Mouse (Mus musculus) embryo, embryonic 10 days (tissue): Measurements from ENCODE around the gene Plekhn1.

Experiments used
- DNase-seq: peaks from one replicate; pipeline ENCODE4 v3.0.0-alpha.2; 2015; ENCODE audit warnings: low spot score

The Plekhn1 gene

GRCm38 (mm10) chr4:156234701-156235213, at the start of gene Plekhn1:
Gene Plekhn1 (minus strand): TSS chr4:156234857.
- DNase-seq = peak; percentile 87

GRCm38 (mm10) chr4:156255078-156255839, 20.6 kb upstream of the Plekhn1 start, which contains the start of gene Samd11:
Gene Samd11 (minus strand): TSS chr4:156255657.
- DNase-seq = no peak

GRCm38 (mm10) chr4:156254361-156255077, 19.9 kb upstream of the Plekhn1 start:
- DNase-seq = no peak

DNA sequence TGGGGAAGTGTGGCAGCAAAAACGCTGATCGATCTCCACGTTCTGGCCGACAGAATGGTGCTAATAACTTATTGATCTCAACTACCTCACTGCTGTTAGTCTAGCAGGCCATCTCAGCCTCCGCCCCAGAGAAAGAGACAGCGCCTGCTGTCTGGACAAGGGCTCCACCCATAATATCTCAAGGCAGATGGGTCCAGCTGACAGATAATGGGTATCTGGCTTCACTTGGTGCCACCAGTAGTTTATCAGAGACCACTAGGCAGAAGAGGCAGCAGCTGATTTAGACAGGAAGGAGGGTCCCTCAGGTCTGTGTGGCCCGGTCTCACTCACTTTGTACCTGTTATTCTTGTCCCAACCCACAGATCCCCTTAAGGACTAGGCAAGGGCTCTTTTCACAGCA, 18.4 kb upstream of the Plekhn1 start:
- no peak for DNase-seq

- DNase-seq = no peak
Observed at GRCm38 (mm10) chr4:156252619-156253018, 18.0 kb upstream of the Plekhn1 start.

DNA sequence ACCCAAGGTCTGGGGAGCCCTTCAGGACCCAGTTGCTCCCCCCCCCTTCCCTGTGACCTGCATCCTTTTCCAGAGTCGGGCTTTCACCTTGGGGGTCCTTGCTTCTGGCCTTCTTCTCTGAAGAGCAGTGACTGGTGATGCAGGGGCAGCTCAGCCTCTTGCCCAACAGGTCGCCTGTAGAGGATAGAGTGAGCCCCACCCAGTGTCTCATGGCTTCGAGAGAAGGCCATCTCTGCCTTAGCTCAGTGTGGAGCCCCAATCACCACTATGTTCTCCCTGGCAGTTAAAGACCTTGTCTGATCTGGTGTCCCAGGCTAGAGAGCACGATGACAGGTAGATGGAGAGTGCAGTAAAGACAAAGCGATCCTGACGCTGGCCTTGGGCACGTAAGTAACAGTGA, 17.5 kb upstream of the Plekhn1 start:
- no peak for DNase-seq

DNA sequence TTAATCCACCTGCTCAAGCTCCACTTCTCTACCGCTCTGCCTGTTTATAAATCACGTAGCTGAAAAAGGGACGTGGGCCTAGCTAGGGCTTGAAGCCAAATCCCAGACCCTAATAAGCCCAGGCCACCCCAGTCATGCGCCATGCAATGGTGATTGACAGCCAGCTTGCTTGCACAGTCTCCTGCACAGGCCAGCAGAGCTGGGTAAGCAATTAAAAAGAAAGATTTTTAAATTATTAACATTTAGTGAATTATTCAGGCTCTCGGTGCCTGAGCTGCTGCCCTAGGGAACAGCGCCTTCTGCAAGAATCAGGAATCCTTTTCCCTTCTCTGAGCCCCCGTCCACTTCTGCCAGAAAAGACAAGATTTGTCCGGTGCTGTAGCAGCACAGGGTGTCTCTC, 16.4 kb upstream of the Plekhn1 start:
- no peak for DNase-seq

DNA sequence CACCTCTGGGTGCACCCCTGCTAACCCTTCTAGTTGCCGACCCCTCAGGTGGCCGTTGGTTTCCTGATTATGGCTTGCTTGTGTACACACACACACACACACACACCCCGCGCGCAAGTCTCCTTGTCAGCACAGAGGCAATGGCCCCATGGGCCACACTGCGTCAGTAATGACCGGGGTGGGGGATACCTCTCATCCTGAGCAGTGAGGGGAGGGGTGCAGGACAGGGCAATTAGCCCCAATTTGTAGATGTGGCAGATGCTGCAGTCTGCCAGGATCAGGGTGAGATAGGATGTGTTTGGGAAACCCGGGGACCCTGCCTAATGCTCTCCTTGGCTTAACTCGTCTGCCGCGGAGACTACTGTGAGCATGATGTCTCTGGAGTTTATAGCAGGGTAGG, 14.9 kb upstream of the Plekhn1 start:
- no peak for DNase-seq

- DNase-seq = peak; percentile 75
Observed at GRCm38 (mm10) chr4:156236651-156237447, 2.2 kb upstream of the Plekhn1 start.

GRCm38 (mm10) chr4:156235808-156236533, 1.3 kb upstream of the Plekhn1 start, which contains the start of gene Noc2l:
Gene Noc2l (plus strand): TSS chr4:156236010.
- peak; percentile 95 for DNase-seq

DNA sequence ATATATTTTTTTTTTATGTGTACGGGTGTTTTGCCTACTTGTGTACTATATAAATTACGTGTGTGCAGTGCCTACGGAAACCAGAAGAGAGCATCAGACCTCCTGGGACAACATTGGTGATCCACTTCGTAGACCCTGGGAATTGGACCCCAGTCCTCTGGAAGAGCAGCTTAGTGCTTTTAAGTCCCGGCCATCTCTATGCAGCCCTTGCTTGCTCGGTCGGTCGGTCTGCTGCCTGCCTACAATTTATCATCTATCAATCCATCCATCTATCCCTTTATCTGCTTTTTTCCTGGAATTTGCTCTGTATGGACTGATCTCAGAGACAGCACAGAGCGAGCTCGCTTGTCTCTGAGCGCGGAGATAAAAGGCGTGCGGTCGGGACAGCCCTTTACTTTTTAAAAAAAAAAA, 708 bp upstream of the Plekhn1 start:
- peak; percentile 72 for DNase-seq

DNA sequence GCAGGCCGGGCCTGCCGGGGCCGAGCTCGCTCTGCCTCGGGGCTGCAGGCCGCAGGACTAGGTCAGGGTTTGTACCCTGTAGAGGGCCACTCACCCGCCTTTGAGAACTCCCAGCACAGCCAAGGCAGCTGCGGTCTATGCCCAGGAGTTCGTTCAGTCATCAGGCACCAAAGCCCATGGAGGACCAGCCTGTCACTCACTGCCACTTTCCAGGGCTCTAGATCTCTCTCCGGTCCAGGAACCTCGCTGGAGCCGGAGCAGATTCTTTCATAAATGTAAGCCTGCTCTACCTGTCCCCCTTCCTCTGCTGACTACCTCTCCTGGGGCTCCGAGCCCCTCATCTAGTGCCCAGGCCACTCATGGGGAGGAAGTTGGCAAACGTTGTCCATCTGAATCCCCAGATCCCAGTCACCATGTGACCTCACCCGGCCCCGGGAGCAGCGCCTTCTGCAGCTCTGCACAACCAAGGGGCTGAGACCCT, 596 bp downstream of the Plekhn1 start:
- peak; percentile 65 for DNase-seq

- peak; percentile 15 for DNase-seq
Observed at GRCm38 (mm10) chr4:156228393-156229024, 6.1 kb downstream of the Plekhn1 start.

DNA sequence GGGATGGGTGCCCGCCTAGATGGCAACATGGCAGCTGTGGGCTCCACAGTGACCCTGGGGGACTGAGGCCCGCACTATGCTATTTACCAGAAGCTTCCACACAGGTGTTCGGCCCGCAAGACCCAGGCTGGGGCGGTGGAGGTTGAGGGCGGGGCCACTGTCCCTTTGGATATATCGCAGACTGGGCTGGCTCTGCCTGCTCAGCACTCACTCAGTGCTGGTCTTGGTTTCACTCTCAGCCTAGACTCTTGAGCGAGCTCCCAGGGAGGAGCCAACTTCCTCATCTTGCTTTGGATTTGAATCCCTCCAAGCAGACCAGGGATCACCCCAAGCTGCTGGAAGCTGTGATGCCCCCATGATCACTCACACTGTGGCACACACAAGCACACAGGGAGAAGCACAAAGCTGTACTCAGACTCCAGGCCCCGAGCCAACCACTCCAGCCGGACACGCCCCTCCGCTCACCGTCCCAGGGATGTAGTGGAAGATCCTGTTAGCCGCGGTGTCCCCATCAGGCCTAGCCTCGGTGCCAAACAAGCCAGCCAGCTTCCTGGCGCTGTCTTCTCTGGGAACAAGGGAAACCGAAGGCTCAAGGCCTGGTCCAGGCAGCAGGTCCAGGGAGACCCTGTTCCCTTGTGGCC, 6.8 kb downstream of the Plekhn1 start:
- DNase-seq = peak; percentile 11

DNA sequence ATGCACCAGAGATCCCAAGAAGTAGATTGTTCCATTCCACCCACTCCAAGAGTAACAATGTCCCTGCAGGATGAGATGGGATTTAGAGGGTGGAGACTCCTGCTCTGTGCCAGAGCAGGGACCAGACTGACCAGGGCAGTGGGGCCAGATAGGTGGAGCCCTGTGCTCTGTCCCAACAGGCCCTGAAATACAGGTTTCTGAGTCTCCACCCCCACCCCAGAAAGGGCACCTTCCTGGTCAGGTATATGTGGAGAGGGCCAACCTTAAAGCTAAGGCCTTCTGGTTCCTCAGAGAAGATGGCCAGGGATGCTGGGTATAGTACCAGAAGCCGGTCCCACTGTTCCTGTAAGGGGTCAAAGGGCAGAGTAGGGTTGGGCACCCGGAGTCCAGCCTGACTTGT, 10.4 kb downstream of the Plekhn1 start:
- no peak for DNase-seq

DNA sequence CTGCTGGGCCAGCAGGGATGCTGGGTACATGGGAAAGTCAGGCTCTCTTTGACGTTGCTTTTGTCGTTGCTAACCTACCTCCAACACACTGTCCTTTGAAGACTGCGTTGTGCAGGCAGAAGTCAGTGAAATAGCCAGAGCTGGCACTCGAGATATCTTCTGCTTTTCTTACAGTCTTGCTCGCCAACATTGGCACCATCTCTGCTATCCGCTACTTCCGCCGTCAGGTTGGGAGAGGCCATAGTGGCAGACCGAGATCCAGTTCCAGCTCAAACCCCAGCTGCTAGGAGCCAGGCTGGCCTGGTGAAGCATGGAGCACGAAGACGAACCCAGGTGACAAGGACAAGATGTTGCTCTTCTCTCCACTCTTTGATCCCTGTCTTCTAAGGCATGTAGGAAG, 14.7 kb downstream of the Plekhn1 start:
- no peak for DNase-seq

- no peak for DNase-seq
Observed at GRCm38 (mm10) chr4:156217838-156218237, 16.8 kb downstream of the Plekhn1 start.

DNA sequence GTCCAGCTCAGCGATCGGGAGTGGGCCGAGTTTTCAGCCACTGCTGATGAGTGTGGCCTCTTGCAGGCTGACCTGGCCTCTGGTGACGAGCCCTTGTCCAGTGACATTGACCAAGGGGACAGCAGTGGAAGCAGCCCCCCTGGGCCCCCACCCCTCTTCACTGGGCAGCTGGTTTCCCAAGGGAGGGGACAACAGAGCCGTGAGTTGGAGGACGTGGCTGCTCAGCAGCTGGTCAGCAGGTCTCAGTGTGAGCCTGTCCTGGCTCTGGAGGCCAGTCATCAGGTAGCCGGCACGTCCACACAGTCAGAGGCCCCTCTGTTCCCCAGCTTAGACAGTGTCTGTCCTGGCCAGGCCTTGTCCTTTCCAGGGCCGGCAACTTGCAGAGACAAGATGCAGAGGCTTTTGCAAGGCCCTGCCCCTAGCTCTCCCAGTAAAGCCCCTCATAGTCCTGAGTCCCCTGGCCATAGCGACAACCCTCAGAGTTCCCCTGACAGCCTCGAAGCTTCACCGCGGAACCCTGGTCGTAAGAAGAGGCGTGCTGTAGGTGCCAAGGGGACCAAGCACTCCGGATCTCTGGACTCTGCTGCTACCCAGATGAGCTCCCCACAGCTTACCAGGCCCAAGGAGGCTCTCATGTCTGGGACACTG, 17.5 kb downstream of the Plekhn1 start:
- DNase-seq = no peak

- DNase-seq = no peak
Observed at GRCm38 (mm10) chr4:156216196-156216595, 18.5 kb downstream of the Plekhn1 start.

- DNase-seq = no peak
Observed at GRCm38 (mm10) chr4:156215649-156216048, 19.0 kb downstream of the Plekhn1 start, which contains the start of gene Perm1. Gene Perm1 (plus strand): TSS chr4:156215868.
